Mouse (Mus musculus) heart, postnatal 0 days (tissue): ENCODE measurements at regions not wholly inside any gene's neighbourhood (a gene's known extent, or its start where the extent isn't known, plus 50 kb on each side); places are given as distances from the start of the nearest gene placed in this dataset.

Source experiments
- CTCF ChIP-seq: IDR thresholded peaks from 2 replicates; pipeline ENCODE4 v1.5.1; 2016; ENCODE audit warnings: antibody characterized with exemption, control low read depth, low read depth
- EP300 ChIP-seq: IDR thresholded peaks from 2 replicates; pipeline ENCODE4 v1.6.1; 2016; ENCODE audit warnings: antibody characterized with exemption, low read depth

DNA sequence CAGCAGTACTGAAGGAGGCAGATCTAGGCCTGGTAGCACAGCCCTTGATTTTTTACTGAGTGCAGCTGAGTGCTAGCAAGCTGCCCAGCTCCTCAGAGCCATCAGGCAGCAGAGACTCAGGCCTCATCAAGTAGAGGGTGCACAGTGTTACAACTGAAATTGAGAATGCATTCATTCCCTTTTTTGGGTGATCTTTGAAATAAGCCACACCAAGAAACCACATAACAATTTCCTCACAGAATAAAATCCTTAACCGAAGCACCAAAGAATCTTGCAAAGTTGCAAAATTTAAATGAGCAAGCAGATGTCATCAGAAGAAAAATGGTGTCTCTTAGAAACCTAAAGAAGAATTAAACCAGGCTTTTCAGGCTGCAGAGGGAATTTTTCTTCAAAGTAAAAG, 621.4 kb upstream of the Intu start:
- TF ChIP-seq CTCF, result no peak
- no peak for TF ChIP-seq EP300
